Mouse (Mus musculus) neutrophil, adult 83 days (primary cell): ENCODE measurements around the gene Atpaf1. TPM values are rescaled to one million over a fixed set of nuclear protein-coding genes. Genes with fewer than 3 reads are reported as not detected.

ENCODE experiments used
- total RNA-seq, 2 experiments: library from RNA; stranded (reverse); gene quantifications; one replicate each; pipeline ENCODE4 v1.2.4; 2023

Gene Atpaf1
- total RNA-seq, result 1 to 10 TPM; 7.1 to 7.6 TPM

DNA sequence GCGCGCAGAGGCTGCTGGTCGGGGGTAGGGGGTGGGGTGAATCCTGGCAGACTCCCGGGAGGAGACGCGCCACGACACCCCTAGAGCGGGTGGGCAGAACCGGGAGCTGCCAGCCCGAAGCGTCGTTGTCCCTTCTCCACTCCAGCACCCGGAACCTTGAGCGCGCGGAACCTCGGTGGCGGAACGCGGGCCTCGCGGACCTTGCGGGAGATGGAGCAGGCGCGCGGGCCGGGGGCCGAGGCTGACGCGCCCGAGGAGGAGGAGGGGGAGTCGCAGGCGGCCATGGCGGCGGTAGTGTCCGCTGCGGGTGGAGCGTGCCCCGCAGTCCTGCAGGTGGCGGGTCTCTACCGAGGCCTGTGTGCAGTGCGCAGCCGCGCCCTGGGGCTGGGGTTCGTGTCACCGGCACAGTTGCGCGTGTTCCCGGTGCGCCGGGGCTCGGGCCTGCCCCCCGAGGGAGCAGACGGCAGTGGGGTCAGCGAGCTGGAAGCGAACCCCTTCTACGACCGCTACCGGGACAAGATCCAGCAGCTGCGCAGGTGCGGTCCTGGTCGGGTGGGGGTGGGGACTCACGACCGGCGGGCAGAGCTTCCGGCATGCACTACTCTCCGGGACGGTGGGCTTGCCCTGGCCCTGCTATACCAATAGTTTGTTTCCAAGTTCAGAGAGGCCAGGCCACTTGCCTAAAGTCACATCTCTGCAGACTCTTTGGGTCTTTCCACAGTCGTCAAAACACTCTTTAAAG lies at the start of gene Atpaf1:
Atpaf1 (plus strand) TSS at position 44 of the 742 bp plus-strand sequence.

DNA sequence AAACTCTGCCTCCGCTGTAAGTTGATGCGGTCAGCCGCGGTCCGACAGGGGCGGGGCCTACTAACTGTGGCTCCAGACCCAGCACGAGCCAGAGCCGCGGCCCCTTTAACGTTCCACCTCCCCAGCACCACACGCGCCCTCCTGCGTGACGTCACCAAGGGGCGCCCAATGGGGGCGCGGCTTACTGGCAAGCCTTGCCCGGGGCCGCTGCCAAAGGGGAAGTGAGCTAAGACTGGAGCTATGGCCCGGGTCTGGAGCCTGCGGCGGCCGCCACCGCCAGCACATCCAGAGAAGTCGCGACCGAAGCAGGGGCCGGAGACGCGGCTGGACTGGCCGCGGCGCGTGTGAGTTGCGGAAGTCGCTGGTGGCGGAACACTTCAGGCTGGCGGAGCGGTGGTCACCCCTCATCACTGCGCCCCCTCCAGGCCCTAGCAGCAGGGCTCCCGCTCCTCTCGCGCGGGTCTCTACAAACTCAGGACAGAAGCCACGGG lies 47.0 kb upstream of the Atpaf1 start, which contains the start of gene Efcab14:
Efcab14 (plus strand) TSS at position 194 of the 491 bp plus-strand sequence.

DNA sequence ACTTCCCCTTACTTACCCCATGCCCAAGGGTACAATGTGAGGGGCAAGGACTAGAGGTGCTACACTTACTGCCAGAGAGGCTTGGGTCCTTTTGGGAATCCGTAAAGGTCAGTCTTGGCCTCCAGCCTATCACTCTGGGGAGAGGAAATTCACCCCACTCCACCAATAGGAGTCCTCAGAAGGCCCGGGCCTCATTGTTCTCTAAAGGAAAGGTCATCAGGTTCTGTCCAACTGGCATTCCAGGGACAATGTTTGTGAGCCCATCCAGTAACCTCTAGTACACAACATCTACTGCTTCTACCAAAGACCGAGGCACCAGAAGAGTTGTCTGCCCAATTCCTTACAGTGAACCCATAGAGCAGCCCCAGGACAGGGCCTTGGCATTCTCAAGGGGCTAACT lies 3.7 kb upstream of the Atpaf1 start, which contains the start of gene Tex38:
Tex38 (minus strand) TSS at position 101 of the 400 bp plus-strand sequence.

DNA sequence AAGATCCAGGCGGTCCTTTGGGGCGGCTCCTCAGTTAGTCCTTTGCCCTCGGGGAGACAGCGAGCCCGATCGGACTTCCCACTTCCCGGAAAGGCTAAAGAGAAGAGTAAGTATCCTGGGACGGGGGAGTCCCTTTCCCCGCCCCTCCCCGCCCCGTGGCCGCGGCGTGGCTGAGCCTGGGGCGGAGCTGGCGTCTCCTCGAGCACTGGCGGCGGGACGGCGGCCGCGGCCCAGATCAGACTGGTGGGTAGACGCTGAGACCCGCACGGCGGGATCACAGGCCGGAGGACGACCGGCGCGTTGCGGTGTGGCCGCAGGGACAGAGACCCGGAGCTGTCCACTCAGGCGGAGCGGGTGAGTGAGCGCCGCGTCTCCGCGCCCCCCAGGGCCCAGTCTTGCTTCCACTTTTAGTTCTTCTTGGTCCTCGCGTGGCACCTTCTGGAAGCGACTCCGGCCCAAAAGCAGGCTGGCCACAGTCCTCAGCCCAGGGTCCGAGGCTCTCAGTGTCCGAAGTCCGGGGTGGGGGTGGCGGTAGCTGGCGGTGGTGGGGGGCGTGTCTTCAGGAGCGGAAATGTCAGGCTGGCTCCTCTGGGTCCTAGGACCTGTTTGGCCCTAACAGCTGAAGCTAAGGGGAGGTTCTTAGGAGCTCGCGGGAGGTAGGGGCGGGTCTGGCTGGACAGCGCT lies 43.4 kb downstream of the Atpaf1 start, which contains the start of gene Mob3c:
Mob3c (plus strand) TSS at position 205 of the 684 bp plus-strand sequence.

DNA sequence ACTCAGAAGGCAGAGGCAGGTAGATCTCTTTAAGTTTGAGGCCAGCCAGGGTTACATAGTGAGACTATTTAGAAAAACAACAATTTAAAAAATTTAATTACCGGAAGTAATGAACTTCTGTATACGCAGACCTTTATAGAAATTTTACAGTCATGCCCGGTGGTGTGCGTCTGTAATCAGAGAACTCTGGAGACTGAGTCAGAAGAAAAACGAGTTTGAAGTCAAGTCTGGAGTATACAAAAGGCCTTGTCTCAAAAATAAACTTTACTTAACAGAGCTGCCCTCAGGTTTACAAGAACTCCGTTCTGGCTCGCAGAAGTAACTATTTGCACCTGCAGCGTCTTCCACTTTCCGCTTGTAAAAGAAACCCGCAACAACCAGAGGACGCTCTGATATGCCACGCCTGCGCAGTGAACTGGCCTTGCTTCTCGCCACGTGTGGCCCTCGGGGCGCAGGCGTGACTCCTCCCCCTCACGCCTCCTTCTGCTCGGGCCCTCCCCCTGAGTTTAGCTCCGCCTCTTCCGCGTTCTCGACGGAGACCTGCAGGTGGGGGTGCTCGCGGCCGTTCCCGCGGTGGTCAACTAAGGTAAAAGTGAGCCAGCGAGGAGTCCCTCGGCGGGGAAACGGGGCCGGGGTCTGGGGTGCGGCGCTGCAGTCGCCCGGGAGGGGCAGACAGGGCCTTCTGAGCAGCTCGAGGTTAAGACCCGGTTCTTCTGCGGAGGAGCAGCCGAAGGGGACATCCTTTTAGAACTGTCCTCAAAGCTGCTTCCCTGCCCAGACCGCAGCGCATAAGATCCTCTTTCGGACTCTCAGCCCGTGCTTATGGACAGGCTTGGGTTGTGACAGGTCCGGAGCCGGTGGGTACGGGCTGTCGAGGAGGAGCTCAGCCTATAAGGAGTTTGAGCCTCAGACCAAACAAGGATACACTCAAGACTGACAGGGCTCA lies 54.4 kb downstream of the Atpaf1 start, which contains the start of gene Mknk1:
Mknk1 (plus strand) TSS at position 503 of the 946 bp plus-strand sequence.

Other genes starting within 250 kb of the Atpaf1 start
- gene Cyp4a31, start 221.2 kb upstream of the Atpaf1 start, total RNA-seq, result not detected
- gene Cyp4a32, start 183.8 kb upstream of the Atpaf1 start, total RNA-seq, result not detected
- gene Cyp4b1, start 137.1 kb upstream of the Atpaf1 start, total RNA-seq, result not detected
- gene Efcab14, start 47.1 kb upstream of the Atpaf1 start, total RNA-seq, result 10 to 100 TPM; 32.5 to 34.8 TPM
- not detected for gene Tex38, start 3.8 kb upstream of the Atpaf1 start, total RNA-seq
- 10 to 100 TPM; 13.0 to 16.5 TPM for gene Mob3c, start 43.3 kb downstream of the Atpaf1 start, total RNA-seq
- 100 to 1,000 TPM; 120 to 126 TPM for gene Mknk1, start 54.4 kb downstream of the Atpaf1 start, total RNA-seq
- gene Kncn, start 99.6 kb downstream of the Atpaf1 start, total RNA-seq, result under 1 TPM in 1 of 2 experiments, not detected in 1; 0.29 TPM
- gene 6430628N08Rik, start 105.9 kb downstream of the Atpaf1 start, total RNA-seq, result not detected
- not detected for gene Dmbx1, start 155.1 kb downstream of the Atpaf1 start, total RNA-seq
- gene Faah, start 233.1 kb downstream of the Atpaf1 start, total RNA-seq, result 1 to 10 TPM in 1 of 2 experiments, under 1 TPM in 1; 0.97 to 1.1 TPM